Mouse (Mus musculus) olfactory bulb, adult 2 months (tissue): ENCODE measurements around the gene Chka.

Source experiments
- CTCF ChIP-seq: fragments of 200-500 bp; IDR thresholded peaks from 2 replicates; pipeline ENCODE4 v1.5.1; 2012; ENCODE audit warnings: low read depth, mild to moderate bottlenecking, low read length, moderate library complexity; ENCODE audit not compliant: insufficient read depth
- POLR2A ChIP-seq: fragments of 200-500 bp; IDR thresholded peaks from 2 replicates; pipeline ENCODE4 v1.6.1; 2012; ENCODE audit warnings: mild to moderate bottlenecking, low read depth, low read length, moderate library complexity; ENCODE audit not compliant: insufficient read depth

DNA sequence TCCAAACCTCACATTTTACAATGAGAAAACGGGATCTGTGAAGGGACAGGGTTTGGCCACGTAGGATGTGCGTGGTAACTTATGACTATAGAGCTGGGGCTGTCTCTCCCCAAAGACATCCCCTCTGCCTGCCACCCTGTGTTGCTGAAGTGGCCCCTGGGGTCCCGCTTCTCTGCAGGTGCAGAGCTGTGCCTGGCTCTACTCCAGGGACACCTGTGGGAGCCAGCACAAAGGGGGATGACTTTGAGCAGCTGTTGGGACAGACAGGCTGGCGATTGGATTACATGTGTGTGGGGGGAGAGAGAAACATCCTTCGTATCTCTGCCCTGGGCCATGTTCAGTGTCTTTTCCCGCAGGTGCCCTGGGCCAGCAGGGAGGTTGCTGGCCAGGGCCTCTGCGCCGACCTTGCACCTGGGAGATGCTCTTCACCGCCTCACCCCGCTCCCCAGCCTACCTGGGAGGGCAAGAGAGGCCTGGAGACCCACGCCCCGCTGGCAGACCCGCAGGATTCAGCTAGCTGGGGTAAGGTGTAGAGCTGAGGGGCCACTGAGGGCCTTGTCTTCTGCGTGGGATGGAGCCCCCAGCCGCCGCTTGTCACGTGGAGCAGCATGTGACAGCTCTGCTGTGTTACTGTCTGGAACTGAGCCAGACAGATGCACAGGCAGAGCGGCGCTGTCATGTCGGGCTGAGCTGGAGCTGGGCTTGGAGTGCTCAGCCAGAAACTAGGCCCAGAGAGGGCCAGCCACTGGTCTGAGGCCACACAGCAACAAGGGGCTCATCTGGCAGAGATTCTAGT, 78.9 kb downstream of the Chka start:
- no peak for TF ChIP-seq CTCF
- no peak for TF ChIP-seq POLR2A
